Mouse (Mus musculus) left cerebral cortex, adult 11 months (tissue): Measurements from ENCODE around the gene Plekha5.

Experiments
- DNase-seq: peaks from one replicate; pipeline ENCODE4 v3.0.0; 2022; ENCODE audit warnings: low spot score

Gene Plekha5

GRCm38 (mm10) chr6:140423846-140424200 lies at the start of gene Plekha5:
TSS of gene Plekha5 (plus strand) at chr6:140424054.
- no peak for DNase-seq

GRCm38 (mm10) chr6:140375671-140376070 lies 48.2 kb upstream of the Plekha5 start:
- no peak for DNase-seq

- no peak for DNase-seq
These were observed 43.3 kb upstream of the Plekha5 start for GRCm38 (mm10) chr6:140380588-140380987.

- no peak for DNase-seq
These were observed 42.7 kb upstream of the Plekha5 start for GRCm38 (mm10) chr6:140381162-140381561.

- DNase-seq: no peak
These were observed 40.1 kb upstream of the Plekha5 start for GRCm38 (mm10) chr6:140383580-140384400.

- no peak for DNase-seq
These were observed 27.2 kb upstream of the Plekha5 start for GRCm38 (mm10) chr6:140396687-140397086.

- no peak for DNase-seq
These were observed 21.0 kb upstream of the Plekha5 start for GRCm38 (mm10) chr6:140402766-140403310.

GRCm38 (mm10) chr6:140411996-140412395 lies 11.9 kb upstream of the Plekha5 start:
- DNase-seq: no peak

GRCm38 (mm10) chr6:140423041-140423845 lies 611 bp upstream of the Plekha5 start:
- no peak for DNase-seq

GRCm38 (mm10) chr6:140424201-140424990 lies 542 bp downstream of the Plekha5 start:
- peak; percentile 17 for DNase-seq

- no peak for DNase-seq
These were observed 1.1 kb downstream of the Plekha5 start for GRCm38 (mm10) chr6:140424991-140425361.

GRCm38 (mm10) chr6:140429236-140429635 lies 5.4 kb downstream of the Plekha5 start:
- no peak for DNase-seq

GRCm38 (mm10) chr6:140432363-140432762 lies 8.5 kb downstream of the Plekha5 start:
- DNase-seq: no peak

- no peak for DNase-seq
These were observed 19.5 kb downstream of the Plekha5 start for GRCm38 (mm10) chr6:140443374-140443773.

GRCm38 (mm10) chr6:140444147-140444546 lies 20.3 kb downstream of the Plekha5 start:
- DNase-seq: no peak

GRCm38 (mm10) chr6:140444855-140445465 lies 21.1 kb downstream of the Plekha5 start:
- DNase-seq: no peak

- no peak for DNase-seq
These were observed 24.3 kb downstream of the Plekha5 start for GRCm38 (mm10) chr6:140448010-140448739.

GRCm38 (mm10) chr6:140450693-140451092 lies 26.8 kb downstream of the Plekha5 start:
- no peak for DNase-seq

GRCm38 (mm10) chr6:140452736-140453135 lies 28.9 kb downstream of the Plekha5 start:
- DNase-seq: no peak

GRCm38 (mm10) chr6:140453454-140453853 lies 29.6 kb downstream of the Plekha5 start:
- no peak for DNase-seq

- no peak for DNase-seq
These were observed 30.5 kb downstream of the Plekha5 start for GRCm38 (mm10) chr6:140454388-140454787.
